Mouse (Mus musculus) spleen, adult 2 months (tissue): ENCODE data around the gene Tspoap1.

ENCODE experiments used
- CTCF ChIP-seq: fragments of 200-500 bp; IDR thresholded peaks from 2 replicates; pipeline ENCODE4 v1.5.1; 2011; ENCODE audit warnings: mild to moderate bottlenecking, inconsistent platforms; ENCODE audit not compliant: insufficient read depth, insufficient read length, insufficient replicate concordance; ENCODE audit errors: extremely low read depth
- POLR2A ChIP-seq: fragments of 200-500 bp; IDR thresholded peaks from 2 replicates; pipeline ENCODE4 v1.6.1; 2011; ENCODE audit warnings: low read depth, low read length, inconsistent platforms

DNA sequence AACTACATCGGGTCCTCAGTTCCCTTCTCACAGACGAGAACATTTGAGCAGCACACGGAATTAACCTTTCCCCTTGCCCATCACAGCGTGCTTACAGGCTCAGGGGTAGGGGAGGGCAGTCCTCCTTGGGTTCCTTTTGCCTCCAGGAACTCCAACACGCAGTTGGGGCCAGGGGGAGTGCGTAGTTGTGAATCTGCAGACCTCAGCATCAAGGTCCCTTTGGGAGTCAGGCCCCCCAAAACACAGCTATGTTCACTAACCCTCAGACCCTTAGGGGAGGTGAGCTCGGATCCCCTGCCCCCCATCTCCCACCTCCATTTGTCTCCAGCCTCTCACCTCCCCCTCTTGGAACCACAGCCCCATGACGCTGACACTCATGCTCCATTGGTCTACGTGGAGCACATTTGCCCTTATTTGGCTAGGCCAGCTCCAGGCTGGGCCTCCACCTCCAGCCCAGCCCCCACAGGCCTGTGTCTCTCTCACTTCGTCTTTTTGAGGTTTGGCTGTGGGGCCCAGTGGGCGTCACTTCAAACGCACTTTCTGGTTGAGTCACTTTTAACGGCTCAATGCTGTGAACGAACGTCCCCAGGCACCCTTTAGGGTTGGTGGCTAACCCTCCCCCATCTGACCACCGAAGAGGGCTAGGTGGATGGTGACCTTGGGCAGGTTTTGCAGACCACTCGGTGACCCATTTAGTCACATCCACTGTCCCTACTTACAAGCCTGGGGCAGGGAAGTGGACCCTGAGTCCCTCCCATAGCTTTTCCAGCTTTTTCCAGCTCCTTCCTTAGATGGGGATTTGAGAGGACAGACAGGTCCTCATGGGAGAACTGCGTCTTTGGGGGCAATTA is 10.9 kb upstream of the Tspoap1 start:
- TF ChIP-seq CTCF: no peak
- peak; percentile 74 for TF ChIP-seq POLR2A
